Mouse (Mus musculus) midbrain, postnatal 0 days (tissue): ENCODE results near the gene Dtymk. TPM values are rescaled to one million over a fixed set of nuclear protein-coding genes. Genes with fewer than 3 reads are reported as not detected.
"Not testable (repeated sequence)": the region's sequence is repeated elsewhere in the genome, so short reads cannot be mapped to it uniquely, and the experiment has no call there.

Experiments used
- ATAC-seq: fragments of 200-750 bp; cut with Nextera tagmentation; 2 replicates; pipeline ENCODE4 v1.8.0; 2017; ENCODE audit warnings: moderate number of reproducible peaks, mild to moderate bottlenecking, moderate TSS enrichment, moderate library complexity; ENCODE audit not compliant: low FRiP score
- DNase-seq: peaks from one replicate; pipeline ENCODE4 v3.0.0-alpha.2; 2015; ENCODE audit warnings: low spot score
- H3K27ac ChIP-seq: fragments of 300-500 bp; sonication (generic); 2 replicates; pipeline ENCODE4 v1.5.1; 2014; ENCODE audit warnings: low read depth, mild to moderate bottlenecking, low read length, mixed read lengths
- H3K27me3 ChIP-seq: fragments of 300-500 bp; sonication (generic); 2 replicates; pipeline ENCODE4 v1.6.1; 2014; ENCODE audit warnings: low read length, control low read depth, mixed read lengths; ENCODE audit not compliant: insufficient read depth
- H3K36me3 ChIP-seq: fragments of 300-500 bp; sonication (generic); 2 replicates; pipeline ENCODE4 v1.6.1; 2014; ENCODE audit warnings: low read length, control low read depth, mixed read lengths; ENCODE audit not compliant: insufficient read depth
- H3K4me1 ChIP-seq: fragments of 300-500 bp; sonication (generic); 2 replicates; pipeline ENCODE4 v1.6.1; 2014; ENCODE audit warnings: mild to moderate bottlenecking, control low read depth, antibody characterized with exemption, low read length, mixed read lengths; ENCODE audit not compliant: insufficient read depth
- H3K4me2 ChIP-seq: fragments of 300-500 bp; sonication (generic); 2 replicates; pipeline ENCODE4 v1.6.1; 2014; ENCODE audit warnings: low read depth, mild to moderate bottlenecking, low read length, mixed read lengths; ENCODE audit not compliant: poor library complexity, severe bottlenecking
- H3K4me3 ChIP-seq: fragments of 300-500 bp; sonication (generic); 2 replicates; pipeline ENCODE4 v1.5.1; 2014; ENCODE audit warnings: low read depth, mild to moderate bottlenecking, low read length, moderate library complexity
- H3K9ac ChIP-seq: fragments of 300-500 bp; sonication (generic); replicated peaks from 2 replicates; pipeline ENCODE4 v1.6.1; 2014; ENCODE audit warnings: mild to moderate bottlenecking, low read length, moderate library complexity, mixed read lengths; ENCODE audit not compliant: poor library complexity, severe bottlenecking
- H3K9me3 ChIP-seq: fragments of 300-500 bp; sonication (generic); 2 replicates; pipeline ENCODE4 v1.6.1; 2016; ENCODE audit warnings: low read length, control low read depth
- CTCF ChIP-seq: IDR thresholded peaks from 2 replicates; pipeline ENCODE4 v1.5.1; 2016; ENCODE audit warnings: antibody characterized with exemption, mild to moderate bottlenecking
- WGBS: fragments of 180-500 bp; shearing (Covaris S2); extraction: QIAGEN DNeasy Blood & Tissue Kit; methylation state at CpG from one replicate; pipeline ENCODE4 v1.1.7; 2014; 5-methylcytosine and 5-hydroxymethylcytosine counted together
- polyA plus RNA-seq: library from polyadenylated mRNA; unstranded; fragments of >200 nt; fragmentation: Nextera tagmentation; extraction: Ambion mirVana; gene quantifications from 2 replicates; pipeline ENCODE4 v1.2.1, GENCODE M21; 2015
- total RNA-seq: library from RNA; depleted of rRNA; stranded (reverse); fragments of >200 nt; gene quantifications from 2 replicates; pipeline ENCODE4 v1.2.3, GENCODE M21; 2014

Dtymk gene
- total and polyA plus RNA-seq, 2 experiments from 2014 or later = 66.8 to 109 TPM

GRCm38 (mm10) chr1:93835211-93835610 is 33.5 kb upstream of the Dtymk start:
- H3K27me3 ChIP-seq = no peaks in the 10 kb centered on the region
- no peak overlapping the region for H3K9ac ChIP-seq
- no peak overlapping the region for H3K4me3 ChIP-seq
- H3K9me3 ChIP-seq = no peaks in the 10 kb centered on the region
- 97% methylated on average over 4 of the region's 4 CpGs for WGBS
- 0 out of 2 replicates have a peak, but pooled peaks cover 8% of the 10 kb centered on the region for H3K36me3 ChIP-seq
- no peak overlapping the region for H3K4me2 ChIP-seq
- no peak for ATAC-seq
- TF ChIP-seq CTCF = no peak
- no peak overlapping the region for H3K27ac ChIP-seq
- no peaks in the 10 kb centered on the region for H3K4me1 ChIP-seq
- DNase-seq = no peak

GRCm38 (mm10) chr1:93834671-93835150 is 33.0 kb upstream of the Dtymk start:
- WGBS = 82% methylated on average over 7 of the region's 7 CpGs
- Histone ChIP-seq H3K4me2 (no peak overlapping the region), H3K9me3 (no peaks in the 10 kb centered on the region), H3K4me1 (no peaks in the 10 kb centered on the region), H3K4me3 (no peak overlapping the region), H3K27ac (no peak overlapping the region), H3K36me3 (0 out of 2 replicates have a peak, but pooled peaks cover 8% of the 10 kb centered on the region), H3K27me3 (no peaks in the 10 kb centered on the region), H3K9ac (no peak overlapping the region)
- TF ChIP-seq CTCF = no peak
- DNase-seq (no peak), ATAC-seq (no peak)

- H3K27ac ChIP-seq, DNase-seq, ATAC-seq, H3K36me3 ChIP-seq, H3K9ac ChIP-seq, H3K4me1 ChIP-seq, H3K4me2 ChIP-seq, H3K27me3 ChIP-seq, H3K9me3 ChIP-seq, H3K4me3 ChIP-seq: not testable (repeated sequence)
- peak; percentile 44 for TF ChIP-seq CTCF
- 79% methylated on average over 2 of the region's 4 CpGs for WGBS
Measured at GRCm38 (mm10) chr1:93832754-93833360, 31.1 kb upstream of the Dtymk start.

GRCm38 (mm10) chr1:93826540-93826835 is 24.8 kb upstream of the Dtymk start:
- DNase-seq = no peak
- H3K4me1 ChIP-seq = no peaks in the 10 kb centered on the region
- no peaks in the 10 kb centered on the region for H3K27me3 ChIP-seq
- no peak for TF ChIP-seq CTCF
- 95% methylated on average over 9 of the region's 9 CpGs for WGBS
- H3K36me3 ChIP-seq = no peaks in the 10 kb centered on the region
- H3K4me3 ChIP-seq = no peak overlapping the region
- ATAC-seq = no peak
- H3K27ac ChIP-seq = 0 out of 2 replicates have a peak overlapping the region, but pooled peaks have one; percentile 95
- no peaks in the 10 kb centered on the region for H3K9me3 ChIP-seq
- no peak overlapping the region for H3K9ac ChIP-seq
- H3K4me2 ChIP-seq = no peak overlapping the region; the same call in 1 of the 2 replicates

- Histone ChIP-seq H3K4me3 (peak overlapping the region; percentile 50), H3K27ac (peak overlapping the region; percentile 95), H3K9ac (peak overlapping the region; percentile 65), H3K36me3 (no peaks in the 10 kb centered on the region), H3K4me2 (peak overlapping the region; percentile 80), H3K4me1 (no peaks in the 10 kb centered on the region), H3K9me3 (no peaks in the 10 kb centered on the region), H3K27me3 (no peaks in the 10 kb centered on the region)
- DNase-seq = peak; percentile 9
- TF ChIP-seq CTCF = peak; percentile 46
- WGBS = 44% methylated on average over 27 of the region's 27 CpGs
- peak; percentile 48 for ATAC-seq
Measured at GRCm38 (mm10) chr1:93825771-93826539, 24.2 kb upstream of the Dtymk start.

GRCm38 (mm10) chr1:93825105-93825674 is 23.5 kb upstream of the Dtymk start:
- ATAC-seq (peak; percentile 93), DNase-seq (peak; percentile 97)
- peak; percentile 51 for TF ChIP-seq CTCF
- Histone ChIP-seq H3K4me1 (no peaks in the 10 kb centered on the region), H3K4me3 (peak overlapping the region; percentile 50), H3K27me3 (no peaks in the 10 kb centered on the region), H3K36me3 (no peaks in the 10 kb centered on the region), H3K27ac (peak overlapping the region; percentile 95), H3K9ac (peak overlapping the region; percentile 65), H3K4me2 (peak overlapping the region; percentile 80), H3K9me3 (no peaks in the 10 kb centered on the region)
- 2% methylated on average over 30 of the region's 30 CpGs for WGBS
